Mouse (Mus musculus) kidney, adult 8-10 months (tissue): ENCODE results near the gene Nhlrc4.

ENCODE experiments used
- DNase-seq, 2 experiments: peaks; one replicate each; pipeline ENCODE4 v3.0.0; 2022

Nhlrc4 gene

GRCm38 (mm10) chr17:25957586-25958051 lies 12.9 kb upstream of the Nhlrc4 start:
- DNase-seq: no peak

- no peak for DNase-seq
These were observed 11.9 kb upstream of the Nhlrc4 start for GRCm38 (mm10) chr17:25956631-25957030.

- DNase-seq: no peak
These were observed 11.4 kb upstream of the Nhlrc4 start for GRCm38 (mm10) chr17:25956201-25956600.

GRCm38 (mm10) chr17:25955736-25956135 lies 11.0 kb upstream of the Nhlrc4 start:
- no peak for DNase-seq

- no peak for DNase-seq
These were observed 9.9 kb upstream of the Nhlrc4 start for GRCm38 (mm10) chr17:25954671-25955070.

GRCm38 (mm10) chr17:25953161-25953560 lies 8.4 kb upstream of the Nhlrc4 start:
- no peak for DNase-seq

GRCm38 (mm10) chr17:25951803-25952623 lies 7.3 kb upstream of the Nhlrc4 start, which contains the start of gene A930017K11Rik:
TSS of gene A930017K11Rik (minus strand) at chr17:25952565.
- DNase-seq: no peak

GRCm38 (mm10) chr17:25951225-25951802 lies 6.6 kb upstream of the Nhlrc4 start:
- DNase-seq: no peak

- no peak for DNase-seq
These were observed 5.9 kb upstream of the Nhlrc4 start for GRCm38 (mm10) chr17:25950706-25951105.

- DNase-seq: no peak
These were observed 5.2 kb upstream of the Nhlrc4 start for GRCm38 (mm10) chr17:25949981-25950380.

- DNase-seq: no peak
These were observed 3.3 kb upstream of the Nhlrc4 start for GRCm38 (mm10) chr17:25948051-25948450.

- DNase-seq: no peak
These were observed 2.8 kb upstream of the Nhlrc4 start for GRCm38 (mm10) chr17:25947576-25947975.

GRCm38 (mm10) chr17:25946891-25947290 lies 2.1 kb upstream of the Nhlrc4 start:
- DNase-seq: no peak

- DNase-seq: no peak
These were observed 1.6 kb upstream of the Nhlrc4 start for GRCm38 (mm10) chr17:25946349-25946748.

GRCm38 (mm10) chr17:25945517-25946155 lies 875 bp upstream of the Nhlrc4 start:
- peak; percentile 69 to 79 for DNase-seq

- no peak for DNase-seq
These were observed 992 bp downstream of the Nhlrc4 start for GRCm38 (mm10) chr17:25943769-25944168.

GRCm38 (mm10) chr17:25943221-25943620 lies 1.5 kb downstream of the Nhlrc4 start:
- no peak for DNase-seq

GRCm38 (mm10) chr17:25942597-25943151 lies 2.1 kb downstream of the Nhlrc4 start:
- no peak for DNase-seq

GRCm38 (mm10) chr17:25941511-25942241 lies 3.1 kb downstream of the Nhlrc4 start:
- peak; percentile 53 to 68 for DNase-seq

- DNase-seq: no peak
These were observed 10.2 kb downstream of the Nhlrc4 start for GRCm38 (mm10) chr17:25934526-25934925.

- DNase-seq: no peak
These were observed 19.4 kb downstream of the Nhlrc4 start for GRCm38 (mm10) chr17:25925348-25925747.

GRCm38 (mm10) chr17:25922120-25922519 lies 22.6 kb downstream of the Nhlrc4 start:
- peak in 1 of 2 experiments; percentile 46 for DNase-seq
